Comparison of ENCODE assay signal across 40 mouse cellular contexts in the genomic region with DNA sequence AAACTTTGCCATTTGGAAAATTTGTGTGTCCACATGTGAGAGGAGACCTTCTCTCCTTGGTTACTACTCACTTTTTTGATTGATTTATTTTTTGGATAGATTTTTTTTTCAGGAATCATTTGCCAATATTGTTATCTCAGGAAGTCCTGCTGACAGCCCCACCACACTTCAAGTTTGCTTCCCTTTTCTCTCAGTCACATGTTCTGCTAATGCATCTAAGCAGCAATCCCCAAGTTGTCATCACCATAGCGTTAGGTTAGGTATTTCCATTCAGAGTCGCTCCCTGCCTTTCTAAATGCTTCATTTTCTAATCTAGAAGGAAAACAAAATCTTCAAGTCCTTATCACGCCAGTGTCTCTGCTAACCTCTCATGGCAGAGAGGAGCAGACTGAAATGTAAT. TPM values are rescaled to one million over a fixed set of nuclear protein-coding genes. Genes with fewer than 3 reads are reported as not detected.
"Had no signal": no experiment of that assay in that cellular context is flagged by ENCODE, and none has a peak within 500 bp of the region (broad histone marks: within the 10 kb centered on the region; RNA-seq: fewer than 3 reads in every experiment).

No protein-coding gene starts in this region.

- H3K27ac ChIP-seq: gastrocnemius, adult 2 months; heart, adult 2 months; heart, embryonic 10.5 days; hindbrain, embryonic 13.5 days; hindbrain, embryonic 15.5 days; hindbrain, postnatal 0 days; kidney, embryonic 15.5 days; kidney, postnatal 0 days; layer of hippocampus, adult 2 months; left cerebral cortex, adult 2 months; limb, embryonic 13.5 days; limb, embryonic 15.5 days; liver, embryonic 12.5 days; liver, embryonic 14.5 days had no signal

- H3K4me3 ChIP-seq: gastrocnemius, adult 2 months; heart, adult 2 months; heart, embryonic 10.5 days; heart, embryonic 12.5 days; hindbrain, embryonic 13.5 days; hindbrain, embryonic 15.5 days; kidney, embryonic 15.5 days; layer of hippocampus, adult 2 months; left cerebral cortex, adult 2 months; limb, embryonic 13.5 days; limb, embryonic 15.5 days; liver, embryonic 12.5 days had no signal

- H3K9ac ChIP-seq: heart, embryonic 12.5 days; hindbrain, embryonic 13.5 days; hindbrain, embryonic 15.5 days; kidney, embryonic 15.5 days; limb, embryonic 13.5 days; limb, embryonic 15.5 days; liver, embryonic 12.5 days; liver, embryonic 14.5 days had no signal

- H3K4me2 ChIP-seq: heart, embryonic 12.5 days; hindbrain, embryonic 13.5 days; hindbrain, embryonic 15.5 days; kidney, embryonic 15.5 days; limb, embryonic 13.5 days; limb, embryonic 15.5 days; liver, embryonic 12.5 days had no signal

- H3K9me3 ChIP-seq: heart, embryonic 10.5 days; heart, embryonic 12.5 days; hindbrain, embryonic 13.5 days; hindbrain, embryonic 15.5 days; kidney, embryonic 15.5 days; limb, embryonic 13.5 days; limb, embryonic 15.5 days; liver, embryonic 12.5 days had no signal

- H3K4me1 ChIP-seq: hindbrain, embryonic 15.5 days; kidney, embryonic 15.5 days; limb, embryonic 13.5 days; limb, embryonic 15.5 days; liver, embryonic 12.5 days had no signal

- ATAC-seq: hindbrain, postnatal 0 days; intestine, embryonic 16.5 days; liver, embryonic 12.5 days had no signal

- DNase-seq: gastrocnemius, adult 2 months; gastrocnemius, postnatal 10 days; gastrocnemius, postnatal 25 days; heart, adult 11 months; heart, adult 2 months; heart, postnatal 10 days; heart, postnatal 4 days; kidney, adult 11 months; kidney, adult 2 months; kidney, adult 9 months; kidney, postnatal 14 days; kidney, postnatal 4 days; left cerebral cortex, postnatal 4 days had no signal

- H3K36me3 ChIP-seq: heart, embryonic 10.5 days; heart, embryonic 12.5 days; hindbrain, embryonic 13.5 days; hindbrain, embryonic 15.5 days; kidney, embryonic 15.5 days; limb, embryonic 13.5 days; limb, embryonic 15.5 days; liver, embryonic 12.5 days had no signal

- H3K27me3 ChIP-seq: heart, embryonic 12.5 days; hindbrain, embryonic 13.5 days; hindbrain, embryonic 15.5 days; kidney, embryonic 15.5 days; limb, embryonic 13.5 days; limb, embryonic 15.5 days; liver, embryonic 12.5 days had no signal

RNA-seq across cellular contexts. Expression of gene Gm11096, which starts 17.8 kb away (rescaled TPM):
- total RNA-seq: gastrocnemius, adult 2 months; gastrocnemius, postnatal 10 days; gastrocnemius, postnatal 25 days; gastrocnemius, postnatal 4 days; heart, adult 2 months; heart, postnatal 10 days; heart, postnatal 25 days; heart, postnatal 4 days; hindbrain, postnatal 0 days; layer of hippocampus, adult 2 months; layer of hippocampus, postnatal 10 days; layer of hippocampus, postnatal 25 days; left cerebral cortex, adult 2 months; left cerebral cortex, postnatal 10 days; left cerebral cortex, postnatal 25 days; left cerebral cortex, postnatal 4 days; liver, adult 2 months had no signal
- polyA plus RNA-seq: frontal cortex, adult 2 months; heart, adult 2 months; heart, embryonic 10.5 days; heart, embryonic 12.5 days; heart, embryonic 14.5 days; heart, embryonic 16.5 days; hindbrain, embryonic 11.5 days; hindbrain, embryonic 13.5 days; hindbrain, embryonic 15.5 days; hindbrain, postnatal 0 days; intestine, embryonic 14.5 days; intestine, embryonic 16.5 days; kidney, adult 2 months; kidney, embryonic 15.5 days; kidney, postnatal 0 days; limb, embryonic 11.5 days; limb, embryonic 13.5 days; limb, embryonic 15.5 days; liver, adult 2 months; liver, embryonic 12.5 days; liver, embryonic 14.5 days had no signal
